Mouse (Mus musculus): ENCODE measurements around the gene Rhd. TPM values are rescaled to one million over a fixed set of nuclear protein-coding genes. Genes with fewer than 3 reads are reported as not detected.
"Not testable (repeated sequence)": the region's sequence is repeated elsewhere in the genome, so short reads cannot be mapped to it uniquely, and the experiment has no call there.

The Rhd gene
- polyA plus RNA-seq, 1 experiment: 0.38 TPM

DNA sequence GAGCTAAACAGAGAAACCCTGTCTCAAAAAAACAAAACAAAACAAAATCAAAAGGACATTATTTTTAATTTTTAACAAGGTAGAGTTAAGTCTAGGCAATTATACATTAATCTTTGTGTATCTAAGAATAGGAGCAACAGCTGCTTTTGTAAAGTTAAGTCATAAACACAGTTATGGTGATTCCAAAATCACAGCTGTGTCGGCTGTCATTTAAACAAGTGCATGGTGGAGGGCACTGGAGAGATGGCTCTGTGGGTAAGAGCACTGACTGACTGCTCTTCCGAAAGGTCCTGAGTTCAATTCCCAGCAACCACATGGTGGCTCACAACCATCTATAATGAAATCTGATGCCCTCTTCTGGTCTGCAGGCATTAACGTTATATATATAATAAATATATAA, 32.4 kb upstream of the Rhd start:
- peaks cover 25% of the 10 kb centered on the region for H3K36me3 ChIP-seq (ENCODE audit: control insufficient read depth, insufficient read depth, low read length)
- TF ChIP-seq POLR2A (IDR thresholded peaks at IDR 0.05; ENCODE audit: control insufficient read depth, extremely low read depth, insufficient read depth, low read length, poor library complexity): no peak
- no peak for TF ChIP-seq CTCF (IDR thresholded peaks at IDR 0.05; ENCODE audit: borderline replicate concordance, control insufficient read depth, extremely low read depth, insufficient read depth, low read length, poor library complexity)
- WGBS: 97% methylated on average over 3 of the region's 3 CpGs

DNA sequence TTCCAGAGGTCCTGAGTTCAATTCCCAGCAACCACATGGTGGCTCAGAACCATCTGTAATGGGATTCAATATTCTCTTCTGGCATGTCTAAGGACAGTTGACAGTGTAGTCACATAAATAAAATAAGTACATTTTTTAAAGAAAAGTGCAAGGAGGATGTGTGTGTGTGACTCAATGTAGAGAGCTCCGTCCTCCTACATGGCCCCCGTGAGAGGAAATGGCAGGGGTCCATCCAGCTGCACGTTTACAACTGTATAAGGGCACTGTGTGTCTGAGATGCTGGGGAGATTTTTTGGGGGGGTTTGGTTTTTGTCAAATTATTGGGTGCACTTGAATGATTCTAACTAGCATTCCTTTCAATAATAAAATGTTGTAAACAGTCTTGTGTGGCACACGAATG, 28.9 kb upstream of the Rhd start:
- DNase-seq: no peak
- Histone ChIP-seq H3K4me3 (ENCODE audit: control insufficient read depth, insufficient read depth, low read length) (no peak overlapping the region), H3K4me1 (replicated peaks; ENCODE audit: control insufficient read depth, insufficient read depth, low read length) (no peaks in the 10 kb centered on the region), H3K27ac (ENCODE audit: control insufficient read depth, insufficient read depth, low read length) (no peak overlapping the region), H3K27me3 (ENCODE audit: control insufficient read depth, insufficient read depth, low read length) (no peaks in the 10 kb centered on the region), H3K36me3 (ENCODE audit: control insufficient read depth, insufficient read depth, low read length) (peaks cover 7% of the 10 kb centered on the region)
- WGBS: 92% methylated on average over 4 of the region's 4 CpGs
- TF ChIP-seq CTCF (IDR thresholded peaks at IDR 0.05; ENCODE audit: borderline replicate concordance, control insufficient read depth, extremely low read depth, insufficient read depth, low read length, poor library complexity): no peak
- TF ChIP-seq POLR2A (IDR thresholded peaks at IDR 0.05; ENCODE audit: control insufficient read depth, extremely low read depth, insufficient read depth, low read length, poor library complexity): no peak

More for the DNA sequence above, 32.4 kb upstream of the Rhd start:
- H3K4me3 ChIP-seq (ENCODE audit: control insufficient read depth, insufficient read depth, low read length): no peak overlapping the region
- H3K27ac ChIP-seq (ENCODE audit: control insufficient read depth, insufficient read depth, low read length): no peak overlapping the region
- H3K27me3 ChIP-seq (ENCODE audit: control insufficient read depth, insufficient read depth, low read length): no peaks in the 10 kb centered on the region
- DNase-seq: no peak
- H3K4me1 ChIP-seq (replicated peaks; ENCODE audit: control insufficient read depth, insufficient read depth, low read length): no peaks in the 10 kb centered on the region

DNA sequence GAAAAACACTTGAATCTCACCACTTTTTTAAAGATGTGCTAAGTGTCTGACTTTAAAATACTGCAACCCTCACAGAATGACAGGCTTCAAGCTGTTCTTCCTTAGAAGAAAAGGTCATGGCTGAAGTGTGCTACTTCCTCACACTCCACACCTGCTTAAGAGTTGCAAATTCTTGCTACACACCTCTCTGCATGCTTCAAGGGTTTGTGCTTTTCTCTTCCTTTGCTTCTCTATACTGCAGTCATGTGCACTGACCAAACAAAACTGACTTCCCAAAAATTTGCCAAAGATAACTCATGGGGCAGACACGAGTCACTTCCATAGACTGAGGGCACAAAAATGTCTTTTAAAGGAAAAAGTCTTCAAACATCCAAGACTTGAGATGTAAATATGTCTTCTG, 26.1 kb upstream of the Rhd start:
- WGBS: 50% methylated on average over 1 of the region's 1 CpGs
- Histone ChIP-seq H3K27me3 (ENCODE audit: control insufficient read depth, insufficient read depth, low read length) (no peaks in the 10 kb centered on the region), H3K4me1 (replicated peaks; ENCODE audit: control insufficient read depth, insufficient read depth, low read length) (no peaks in the 10 kb centered on the region), H3K4me3 (ENCODE audit: control insufficient read depth, insufficient read depth, low read length) (no peak overlapping the region), H3K36me3 (ENCODE audit: control insufficient read depth, insufficient read depth, low read length) (no peaks in the 10 kb centered on the region), H3K27ac (ENCODE audit: control insufficient read depth, insufficient read depth, low read length) (no peak overlapping the region)
- no peak for DNase-seq
- TF ChIP-seq CTCF (IDR thresholded peaks at IDR 0.05; ENCODE audit: borderline replicate concordance, control insufficient read depth, extremely low read depth, insufficient read depth, low read length, poor library complexity) (no peak), POLR2A (IDR thresholded peaks at IDR 0.05; ENCODE audit: control insufficient read depth, extremely low read depth, insufficient read depth, low read length, poor library complexity) (no peak)

DNA sequence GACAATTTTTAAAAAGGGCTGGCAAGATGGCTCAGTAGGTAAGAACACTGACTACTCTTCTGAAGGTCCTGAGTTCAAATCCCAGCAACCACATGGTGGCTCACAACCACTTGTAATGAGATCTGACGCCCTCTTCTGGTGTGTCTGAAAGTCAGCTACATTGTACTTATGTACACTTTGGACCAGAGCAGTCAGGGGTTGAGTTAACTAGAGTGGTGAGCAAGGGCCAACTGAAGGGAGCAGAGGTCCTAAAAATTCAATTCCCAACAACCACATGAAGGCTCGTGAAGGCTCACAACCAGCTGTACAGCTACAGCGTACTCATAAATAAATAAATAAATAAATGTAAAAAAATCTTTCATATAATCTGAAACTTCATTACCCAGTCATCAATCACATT, 25.6 kb upstream of the Rhd start:
- H3K27ac ChIP-seq (ENCODE audit: control insufficient read depth, insufficient read depth, low read length): not testable (repeated sequence)
- WGBS: 88% methylated on average over 3 of the region's 3 CpGs

DNA sequence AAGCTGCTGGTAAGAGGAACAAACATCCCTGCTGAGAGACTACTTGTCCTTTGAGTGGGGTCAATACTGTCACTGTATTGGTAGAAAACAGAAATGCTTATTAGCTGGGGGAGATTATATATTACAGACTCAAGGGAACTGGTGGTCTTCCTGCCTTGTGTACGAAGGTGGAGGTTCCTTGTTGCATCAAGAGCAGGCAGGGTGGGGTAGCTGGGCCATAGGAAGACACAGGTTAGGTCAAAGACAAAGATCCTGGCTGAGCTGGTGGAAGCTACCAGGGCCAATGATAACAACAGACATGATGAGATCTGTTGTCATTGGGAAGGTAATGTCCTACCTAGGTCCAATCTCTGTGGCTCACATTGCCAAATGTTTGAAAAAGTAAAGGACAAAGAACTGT, 24.1 kb upstream of the Rhd start:
- Histone ChIP-seq H3K36me3 (ENCODE audit: control insufficient read depth, insufficient read depth, low read length) (no peaks in the 10 kb centered on the region), H3K27ac (ENCODE audit: control insufficient read depth, insufficient read depth, low read length) (no peak overlapping the region), H3K4me1 (replicated peaks; ENCODE audit: control insufficient read depth, insufficient read depth, low read length) (no peaks in the 10 kb centered on the region), H3K27me3 (ENCODE audit: control insufficient read depth, insufficient read depth, low read length) (no peaks in the 10 kb centered on the region), H3K4me3 (ENCODE audit: control insufficient read depth, insufficient read depth, low read length) (no peak overlapping the region)
- TF ChIP-seq POLR2A (IDR thresholded peaks at IDR 0.05; ENCODE audit: control insufficient read depth, extremely low read depth, insufficient read depth, low read length, poor library complexity): no peak
- TF ChIP-seq CTCF (IDR thresholded peaks at IDR 0.05; ENCODE audit: borderline replicate concordance, control insufficient read depth, extremely low read depth, insufficient read depth, low read length, poor library complexity): no peak
- no peak for DNase-seq
- 100% methylated on average over 1 of the region's 1 CpGs for WGBS

More for the DNA sequence above, 25.6 kb upstream of the Rhd start:
- H3K27me3 ChIP-seq (ENCODE audit: control insufficient read depth, insufficient read depth, low read length); H3K4me1 ChIP-seq (replicated peaks; ENCODE audit: control insufficient read depth, insufficient read depth, low read length); H3K36me3 ChIP-seq (ENCODE audit: control insufficient read depth, insufficient read depth, low read length); H3K4me3 ChIP-seq (ENCODE audit: control insufficient read depth, insufficient read depth, low read length); DNase-seq: not testable (repeated sequence)

DNA sequence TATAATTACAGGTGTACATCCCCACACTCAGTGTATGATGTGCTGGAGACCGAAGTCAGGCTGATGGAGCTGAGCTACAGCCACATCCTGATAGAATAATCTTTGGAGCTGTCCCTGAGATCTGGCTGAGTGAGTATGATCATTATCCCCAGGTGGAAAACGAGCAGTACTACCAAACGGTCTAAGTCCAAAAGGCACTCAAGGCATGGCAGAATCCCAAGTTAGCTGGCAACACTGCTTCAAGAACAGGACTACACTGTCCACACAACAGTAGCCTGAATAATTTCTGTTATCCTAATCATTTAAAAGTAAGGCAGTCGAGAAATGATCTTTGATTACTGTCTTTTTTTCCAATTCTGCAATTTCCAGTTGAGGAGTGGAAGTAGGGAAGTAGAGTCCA, 20.8 kb upstream of the Rhd start:
- Histone ChIP-seq H3K4me1 (replicated peaks; ENCODE audit: control insufficient read depth, insufficient read depth, low read length) (no peaks in the 10 kb centered on the region), H3K36me3 (ENCODE audit: control insufficient read depth, insufficient read depth, low read length) (no peaks in the 10 kb centered on the region), H3K4me3 (ENCODE audit: control insufficient read depth, insufficient read depth, low read length) (no peak overlapping the region), H3K27me3 (ENCODE audit: control insufficient read depth, insufficient read depth, low read length) (no peaks in the 10 kb centered on the region), H3K27ac (ENCODE audit: control insufficient read depth, insufficient read depth, low read length) (no peak overlapping the region)
- WGBS: 97% methylated on average over 4 of the region's 4 CpGs
- DNase-seq: no peak
- TF ChIP-seq POLR2A (IDR thresholded peaks at IDR 0.05; ENCODE audit: control insufficient read depth, extremely low read depth, insufficient read depth, low read length, poor library complexity): no peak
- no peak for TF ChIP-seq CTCF (IDR thresholded peaks at IDR 0.05; ENCODE audit: borderline replicate concordance, control insufficient read depth, extremely low read depth, insufficient read depth, low read length, poor library complexity)

DNA sequence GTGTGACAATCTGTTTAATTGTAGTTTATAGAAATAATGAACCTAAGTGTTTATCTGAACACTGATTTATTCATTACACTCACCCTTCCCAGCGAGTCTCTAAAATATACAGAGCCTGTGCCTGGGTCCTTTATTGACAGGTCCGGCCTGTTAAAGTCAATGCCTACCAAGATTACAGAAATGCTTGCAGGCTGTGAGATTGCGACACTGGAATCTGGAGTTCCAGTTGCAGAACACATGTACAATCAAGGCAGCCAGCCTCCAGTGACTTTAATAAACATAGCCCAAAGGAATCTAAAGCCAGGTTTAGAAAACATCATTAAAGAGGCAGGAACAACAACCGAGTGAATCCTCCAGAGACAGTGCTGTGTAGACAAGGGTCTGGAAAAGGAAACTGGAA, 16.7 kb upstream of the Rhd start:
- H3K27me3 ChIP-seq (ENCODE audit: control insufficient read depth, insufficient read depth, low read length): no peaks in the 10 kb centered on the region
- no peak overlapping the region for H3K27ac ChIP-seq (ENCODE audit: control insufficient read depth, insufficient read depth, low read length)
- no peaks in the 10 kb centered on the region for H3K36me3 ChIP-seq (ENCODE audit: control insufficient read depth, insufficient read depth, low read length)
- DNase-seq: no peak
- peaks cover 6% of the 10 kb centered on the region for H3K4me1 ChIP-seq (replicated peaks; ENCODE audit: control insufficient read depth, insufficient read depth, low read length)
- WGBS: 94% methylated on average over 4 of the region's 4 CpGs
- no peak overlapping the region for H3K4me3 ChIP-seq (ENCODE audit: control insufficient read depth, insufficient read depth, low read length)
- TF ChIP-seq POLR2A (IDR thresholded peaks at IDR 0.05; ENCODE audit: control insufficient read depth, extremely low read depth, insufficient read depth, low read length, poor library complexity) (no peak), CTCF (IDR thresholded peaks at IDR 0.05; ENCODE audit: borderline replicate concordance, control insufficient read depth, extremely low read depth, insufficient read depth, low read length, poor library complexity) (no peak)
